Mouse (Mus musculus) lung, embryonic 14.5 days (tissue): ENCODE data around the gene Noc4l. TPM values are rescaled to one million over a fixed set of nuclear protein-coding genes. Genes with fewer than 3 reads are reported as not detected.

ENCODE experiments used
- ATAC-seq: fragments of 200-750 bp; cut with Nextera tagmentation; 2 replicates; pipeline ENCODE4 v1.8.0; 2017; ENCODE audit warnings: mild to moderate bottlenecking, moderate TSS enrichment, moderate library complexity; ENCODE audit not compliant: insufficient read depth
- DNase-seq: peaks from one replicate; pipeline ENCODE4 v3.0.0-alpha.2; 2015
- H3K27ac ChIP-seq: fragments of 300-500 bp; sonication (generic); 2 replicates; pipeline ENCODE4 v1.5.1; 2014; ENCODE audit warnings: low read depth, mild to moderate bottlenecking, moderate library complexity
- H3K27me3 ChIP-seq: fragments of 300-500 bp; sonication (generic); 2 replicates; pipeline ENCODE4 v1.6.1; 2014; ENCODE audit warnings: low read length, control low read depth; ENCODE audit not compliant: insufficient read depth
- H3K36me3 ChIP-seq: fragments of 300-500 bp; sonication (generic); 2 replicates; pipeline ENCODE4 v1.6.1; 2014; ENCODE audit warnings: control low read depth; ENCODE audit not compliant: insufficient read depth
- H3K4me1 ChIP-seq: fragments of 300-500 bp; sonication (generic); 2 replicates; pipeline ENCODE4 v1.6.1; 2014; ENCODE audit warnings: antibody characterized with exemption, control low read depth; ENCODE audit not compliant: insufficient read depth
- H3K4me2 ChIP-seq: fragments of 300-500 bp; sonication (generic); 2 replicates; pipeline ENCODE4 v1.6.1; 2014; ENCODE audit warnings: mild to moderate bottlenecking
- H3K4me3 ChIP-seq: fragments of 300-500 bp; sonication (generic); 2 replicates; pipeline ENCODE4 v1.5.1; 2014; ENCODE audit warnings: low read depth, low read length
- H3K9ac ChIP-seq: fragments of 300-500 bp; sonication (generic); 2 replicates; pipeline ENCODE4 v1.6.1; 2014
- H3K9me3 ChIP-seq: fragments of 300-500 bp; sonication (generic); 2 replicates; pipeline ENCODE4 v1.6.1; 2016; ENCODE audit warnings: low read depth, low read length, control low read depth
- CTCF ChIP-seq: IDR thresholded peaks from 2 replicates; pipeline ENCODE4 v1.5.1; 2016; ENCODE audit warnings: antibody characterized with exemption, low read depth
- WGBS: fragments of 180-500 bp; shearing (Covaris S2); extraction: QIAGEN DNeasy Blood & Tissue Kit; methylation state at CpG from one replicate; pipeline ENCODE4 v1.1.7; 2014; 5-methylcytosine and 5-hydroxymethylcytosine counted together
- microRNA-seq: library from miRNA; unstranded; fragments of <30 nt; microRNA quantifications from one replicate; pipeline ENCODE4, GENCODE M21; 2016; ENCODE audit warnings: borderline number of aligned reads
- polyA plus RNA-seq: library from polyadenylated mRNA; unstranded; fragments of >200 nt; fragmentation: Nextera tagmentation; extraction: Ambion mirVana; gene quantifications from 2 replicates; pipeline ENCODE4 v1.2.1, GENCODE M21; 2014

The Noc4l gene
- polyA plus RNA-seq, 1 experiment from 2014 or later: 57.3 TPM

DNA sequence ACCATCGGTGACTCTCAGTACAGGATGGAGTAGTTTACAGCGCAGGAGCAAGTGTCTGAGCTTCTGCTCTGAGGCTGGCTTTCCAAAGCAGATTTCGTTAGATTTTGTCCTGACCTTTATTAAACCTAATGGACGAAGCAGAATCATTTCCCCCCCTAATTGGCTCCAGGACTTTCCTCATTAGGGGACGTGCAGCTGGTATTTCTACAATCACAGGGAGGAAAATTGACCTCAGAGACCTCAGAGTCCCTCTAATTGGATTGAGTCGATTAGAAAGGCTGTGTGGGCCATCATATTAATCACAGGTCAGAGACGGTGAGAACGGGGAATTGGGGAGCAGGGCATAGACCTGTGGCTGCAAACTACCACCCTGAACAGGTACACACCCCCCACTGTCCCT lies 44.3 kb downstream of the Noc4l start:
- Histone ChIP-seq H3K27ac (no peak overlapping the region), H3K4me3 (no peak overlapping the region), H3K27me3 (no peaks in the 10 kb centered on the region), H3K36me3 (no peaks in the 10 kb centered on the region), H3K9ac (no peak overlapping the region), H3K9me3 (no peaks in the 10 kb centered on the region), H3K4me2 (no peak overlapping the region), H3K4me1 (no peaks in the 10 kb centered on the region; the same call in 1 of the 2 replicates)
- DNase-seq (no peak), ATAC-seq (no peak)
- WGBS: 68% methylated on average over 8 of the region's 8 CpGs
- TF ChIP-seq CTCF: no peak

- no peaks in the 10 kb centered on the region; the same call in 1 of the 2 replicates for H3K4me1 ChIP-seq
- H3K9ac ChIP-seq: no peak overlapping the region
- H3K36me3 ChIP-seq: no peaks in the 10 kb centered on the region
- WGBS: 52% methylated on average over 6 of the region's 6 CpGs
- no peaks in the 10 kb centered on the region for H3K27me3 ChIP-seq
- no peak overlapping the region for H3K4me3 ChIP-seq
- ATAC-seq: no peak
- no peak overlapping the region for H3K4me2 ChIP-seq
- no peak for TF ChIP-seq CTCF
- H3K27ac ChIP-seq: no peak overlapping the region
- no peak for DNase-seq
- no peaks in the 10 kb centered on the region for H3K9me3 ChIP-seq
These were observed 44.9 kb downstream of the Noc4l start for GRCm38 (mm10) chr5:110608336-110608735.

DNA sequence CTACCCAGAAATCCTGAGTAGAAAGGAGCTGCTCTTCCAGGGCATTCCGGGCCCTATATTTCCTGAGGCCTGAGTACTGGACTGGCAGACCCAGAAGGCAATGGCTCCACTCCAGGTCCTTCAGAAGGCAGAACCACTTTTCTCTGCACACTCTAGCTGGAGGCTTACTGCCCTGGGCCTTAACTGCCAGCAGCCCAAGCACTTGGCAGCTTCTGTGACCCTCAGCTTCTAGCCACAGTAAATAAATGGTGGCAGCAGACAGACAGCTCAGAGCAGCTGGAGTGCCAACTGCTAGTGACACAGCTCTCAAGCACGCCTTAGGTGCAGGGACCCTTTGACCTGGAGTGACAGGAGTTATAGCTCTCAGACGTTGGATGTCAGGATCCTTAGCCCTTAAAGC lies 45.5 kb downstream of the Noc4l start:
- no peak for TF ChIP-seq CTCF
- H3K9ac ChIP-seq: no peak overlapping the region
- H3K27ac ChIP-seq: no peak overlapping the region
- ATAC-seq: no peak
- H3K9me3 ChIP-seq: no peaks in the 10 kb centered on the region
- H3K4me1 ChIP-seq: no peaks in the 10 kb centered on the region; the same call in 1 of the 2 replicates
- no peaks in the 10 kb centered on the region for H3K36me3 ChIP-seq
- no peak overlapping the region for H3K4me2 ChIP-seq
- H3K27me3 ChIP-seq: no peaks in the 10 kb centered on the region
- WGBS: 40% methylated on average over 3 of the region's 3 CpGs
- H3K4me3 ChIP-seq: no peak overlapping the region
- DNase-seq: no peak

DNA sequence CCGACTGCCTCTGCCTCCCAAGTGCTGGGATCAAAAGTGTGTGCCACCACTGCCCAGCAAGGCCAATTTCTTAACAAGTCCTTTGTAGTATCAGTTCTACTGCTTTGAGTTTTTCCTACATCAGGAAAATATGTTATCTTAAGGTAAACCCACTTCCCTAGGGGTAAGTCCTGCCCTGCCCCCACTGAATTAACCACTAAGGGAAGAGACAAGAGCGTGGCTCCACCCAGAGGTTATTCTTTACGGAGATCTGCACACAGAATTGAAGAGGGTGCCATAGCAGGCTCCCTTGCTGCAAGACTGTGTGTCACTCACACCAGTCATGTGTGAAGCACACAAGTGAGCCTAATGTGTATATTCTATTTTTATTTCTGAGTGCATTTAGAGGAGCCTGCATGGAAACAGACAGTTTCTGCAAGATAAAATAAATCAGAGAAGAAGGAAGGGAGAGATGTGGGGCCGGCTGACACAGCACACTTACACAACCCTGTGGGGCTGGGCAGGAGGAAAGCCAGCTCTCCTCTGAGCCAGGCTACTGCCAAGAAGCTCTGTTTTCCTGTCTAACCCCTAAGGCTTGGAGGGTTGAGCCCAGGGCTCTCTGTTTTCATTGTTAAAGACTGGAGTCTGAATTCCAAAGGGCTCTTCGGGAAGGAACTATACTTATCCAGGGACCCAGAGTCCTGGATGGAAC lies 47.5 kb downstream of the Noc4l start:
- Histone ChIP-seq H3K27ac (no peak overlapping the region), H3K9me3 (no peaks in the 10 kb centered on the region), H3K9ac (no peak overlapping the region), H3K4me1 (no peaks in the 10 kb centered on the region; the same call in 1 of the 2 replicates), H3K4me2 (no peak overlapping the region), H3K27me3 (no peaks in the 10 kb centered on the region), H3K36me3 (no peaks in the 10 kb centered on the region), H3K4me3 (no peak overlapping the region)
- DNase-seq (no peak), ATAC-seq (no peak)
- TF ChIP-seq CTCF: no peak
- WGBS: 57% methylated on average over 5 of the region's 5 CpGs

DNA sequence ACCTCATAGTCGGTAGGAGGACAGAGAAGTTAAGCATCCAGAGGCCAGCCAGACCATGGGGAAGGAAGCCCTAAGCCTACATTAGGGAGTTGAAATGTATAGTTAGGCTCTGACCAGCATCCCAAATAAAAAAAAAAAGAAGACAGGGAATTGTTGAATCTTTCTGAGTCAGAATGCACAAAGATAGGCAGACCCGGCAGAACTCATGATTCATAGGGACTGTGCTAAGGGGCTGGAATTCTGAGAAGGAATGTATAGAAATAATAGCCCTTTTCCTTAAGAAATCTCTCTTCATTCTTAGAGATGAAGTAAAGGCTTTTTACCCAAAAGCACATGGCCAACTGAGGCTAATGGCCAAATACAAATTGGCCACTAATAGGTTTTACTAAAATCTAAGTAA lies 48.9 kb downstream of the Noc4l start:
- H3K4me1 ChIP-seq: no peaks in the 10 kb centered on the region; the same call in 1 of the 2 replicates
- no peaks in the 10 kb centered on the region for H3K27me3 ChIP-seq
- ATAC-seq (no peak), DNase-seq (no peak)
- no peak overlapping the region for H3K4me3 ChIP-seq
- TF ChIP-seq CTCF: no peak
- no peak overlapping the region for H3K4me2 ChIP-seq
- no peak overlapping the region for H3K9ac ChIP-seq
- H3K9me3 ChIP-seq: no peaks in the 10 kb centered on the region
- 90% methylated on average over 2 of the region's 2 CpGs for WGBS
- no peak overlapping the region for H3K27ac ChIP-seq
- H3K36me3 ChIP-seq: no peaks in the 10 kb centered on the region

GRCm38 (mm10) chr5:110603016-110603685 lies 50.1 kb downstream of the Noc4l start:
- no peak overlapping the region for H3K9ac ChIP-seq
- H3K27ac ChIP-seq: no peak overlapping the region
- ATAC-seq: no peak
- TF ChIP-seq CTCF: no peak
- WGBS: 75% methylated on average over 7 of the region's 7 CpGs
- no peak for DNase-seq
- no peak overlapping the region for H3K4me3 ChIP-seq
- no peaks in the 10 kb centered on the region for H3K9me3 ChIP-seq
- H3K4me2 ChIP-seq: no peak overlapping the region
- H3K27me3 ChIP-seq: no peaks in the 10 kb centered on the region
- H3K4me1 ChIP-seq: no peaks in the 10 kb centered on the region; the same call in 1 of the 2 replicates
- H3K36me3 ChIP-seq: no peaks in the 10 kb centered on the region

Small RNA genes within 50 kb of the gene (microRNA-seq; reads per million reads assigned to microRNA genes)
- 1.4 reads per million for gene Mir7026

Other genes with a start within 250 kb of the Noc4l start
- gene Fbrsl1, start 204.9 kb downstream of the Noc4l start, polyA plus RNA-seq: 19.2 and 20.9 TPM in 2 replicates
- gene Galnt9, start 109.1 kb downstream of the Noc4l start, polyA plus RNA-seq: 0.12 TPM in 1 of 2 replicates, not detected in the other
- gene Ddx51, start within 50 bp of the Noc4l start, polyA plus RNA-seq: 32.4 and 36.8 TPM in 2 replicates
- gene Ep400, start 117.3 kb upstream of the Noc4l start, polyA plus RNA-seq: 52.8 and 60.5 TPM in 2 replicates
- gene Pus1, start 127.2 kb upstream of the Noc4l start, polyA plus RNA-seq: 20.6 and 22.4 TPM in 2 replicates
- gene Ulk1, start 156.7 kb upstream of the Noc4l start, polyA plus RNA-seq: 35.1 and 39.2 TPM in 2 replicates
- gene Hscb, start 186.4 kb upstream of the Noc4l start, polyA plus RNA-seq: 25.6 and 28.1 TPM in 2 replicates
- gene Chek2, start 186.6 kb upstream of the Noc4l start, polyA plus RNA-seq: 32.0 and 33.8 TPM in 2 replicates
- gene Ttc28, start 226.4 kb upstream of the Noc4l start, polyA plus RNA-seq: 15.2 and 15.3 TPM in 2 replicates